Comparison of ENCODE assay signal across 20 mouse cellular contexts in the genomic region with DNA sequence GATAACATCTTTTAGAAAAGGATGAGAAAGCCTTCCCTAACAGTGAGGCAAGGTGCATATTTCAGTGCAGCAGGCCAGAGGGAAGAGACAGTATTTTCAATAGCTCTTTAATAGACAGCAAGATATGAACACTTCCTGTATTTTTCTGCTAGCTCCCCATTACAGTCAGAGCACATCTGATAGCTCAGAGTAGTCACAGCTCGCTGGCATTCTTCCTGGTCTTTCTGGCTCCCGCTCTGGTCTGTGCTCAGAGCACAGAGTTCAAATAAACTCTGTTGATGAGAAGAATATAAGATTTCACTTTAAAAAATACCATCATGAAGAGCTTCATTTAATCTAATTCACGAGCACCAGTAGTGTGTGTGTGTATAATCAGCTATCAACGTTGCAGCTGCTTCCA.
DNase-seq lines count a peak whose midpoint lies in the region; ATAC-seq and TF ChIP-seq lines count a peak whose summit lies in the region.
"Had no signal": no experiment of that assay in that cellular context is flagged by ENCODE, and none has a peak within 500 bp of the region (broad histone marks: within the 10 kb centered on the region; RNA-seq: fewer than 3 reads in every experiment).

No protein-coding gene starts in this region.

- peak; percentile 70; the same call in 1 of the 2 replicates for ATAC-seq in cerebellum, adult (ENCODE audit: insufficient number of reproducible peaks, low FRiP score, low TSS enrichment)
- no peak for ATAC-seq in forebrain, embryonic 15.5 days (replicated peaks)
- ATAC-seq in hindbrain, postnatal 0 days = no peak
- ATAC-seq: CD4-positive, CD25-positive, alpha-beta regulatory T cell, adult 4 months; intestine, embryonic 15.5 days had no signal

- peak overlapping the region; percentile 31; the same call in 1 of the 2 replicates for H3K27ac ChIP-seq in forebrain, embryonic 15.5 days (replicated peaks)
- no peak overlapping the region for H3K27ac ChIP-seq in forebrain, embryonic 10.5 days
- peak overlapping the region; percentile 15; the same call in 1 of the 2 replicates for H3K27ac ChIP-seq in hindbrain, postnatal 0 days
- no peak overlapping the region for H3K27ac ChIP-seq in hindbrain, embryonic 10.5 days
- H3K27ac ChIP-seq: embryonic facial prominence, embryonic 12.5 days; forebrain, embryonic 12.5 days; heart, embryonic 13.5 days; intestine, embryonic 15.5 days had no signal

- H3K36me3 ChIP-seq in forebrain, embryonic 15.5 days = no peaks in the 10 kb centered on the region
- H3K36me3 ChIP-seq in forebrain, embryonic 10.5 days (replicated peaks) = no peaks in the 10 kb centered on the region
- no peaks in the 10 kb centered on the region for H3K36me3 ChIP-seq in hindbrain, postnatal 0 days (ENCODE audit: insufficient read depth, low read length)
- no peaks in the 10 kb centered on the region for H3K36me3 ChIP-seq in hindbrain, embryonic 10.5 days
- H3K36me3 ChIP-seq: embryonic facial prominence, embryonic 12.5 days; forebrain, embryonic 12.5 days; G1E; heart, embryonic 13.5 days; intestine, embryonic 15.5 days had no signal

- H3K27me3 ChIP-seq in forebrain, embryonic 15.5 days = no peaks in the 10 kb centered on the region
- H3K27me3 ChIP-seq in forebrain, embryonic 10.5 days (ENCODE audit: poor library complexity, severe bottlenecking) = no peaks in the 10 kb centered on the region
- no peaks in the 10 kb centered on the region for H3K27me3 ChIP-seq in hindbrain, postnatal 0 days (ENCODE audit: insufficient read depth, low read length)
- no peaks in the 10 kb centered on the region for H3K27me3 ChIP-seq in hindbrain, embryonic 10.5 days (ENCODE audit: insufficient read depth, poor library complexity, severe bottlenecking)
- H3K27me3 ChIP-seq: embryonic facial prominence, embryonic 12.5 days; forebrain, embryonic 12.5 days; heart, embryonic 13.5 days; intestine, embryonic 15.5 days had no signal

- no peak overlapping the region for H3K9ac ChIP-seq in forebrain, embryonic 15.5 days (replicated peaks)
- H3K9ac ChIP-seq in hindbrain, postnatal 0 days (replicated peaks; ENCODE audit: low read length) = no peak overlapping the region
- H3K9ac ChIP-seq: embryonic facial prominence, embryonic 12.5 days; forebrain, embryonic 12.5 days; heart, embryonic 13.5 days; intestine, embryonic 15.5 days had no signal

- no peak for TF ChIP-seq CTCF in hindbrain, postnatal 0 days (IDR thresholded peaks at IDR 0.05; ENCODE audit: low read depth)

- no peak for DNase-seq in cerebellum, adult 11 months
- no peak for DNase-seq in forebrain, embryonic 10.5 days (ENCODE audit: extremely low spot score, low spot score)
- DNase-seq in hindbrain, postnatal 0 days (ENCODE audit: low spot score) = peak; percentile 36
- no peak for DNase-seq in hindbrain, embryonic 10.5 days (ENCODE audit: low spot score)
- DNase-seq in cerebellum, postnatal 25 days = peak; percentile 53 to 76
- DNase-seq in heart, postnatal 10 days = no peak
- DNase-seq: adrenal gland, adult 8-10 months; adrenal gland, postnatal 36 days; B cell, adult 2 months; gastrocnemius, postnatal 36 days; heart, postnatal 4 days; kidney, adult 18-20 months had no signal

- intact Hi-C loops in heart, postnatal 10 days (cut with DNase I) = no loop called here

- H3K4me1 ChIP-seq in forebrain, embryonic 15.5 days = no peaks in the 10 kb centered on the region
- H3K4me1 ChIP-seq in forebrain, embryonic 10.5 days = no peaks in the 10 kb centered on the region
- H3K4me1 ChIP-seq in hindbrain, postnatal 0 days (ENCODE audit: insufficient read depth, low read length) = no peaks in the 10 kb centered on the region; the same call in 1 of the 2 replicates
- no peaks in the 10 kb centered on the region for H3K4me1 ChIP-seq in hindbrain, embryonic 10.5 days (replicated peaks)
- H3K4me1 ChIP-seq: embryonic facial prominence, embryonic 12.5 days; forebrain, embryonic 12.5 days; heart, embryonic 13.5 days; intestine, embryonic 15.5 days had no signal

- H3K4me2 ChIP-seq in forebrain, embryonic 15.5 days (replicated peaks) = no peak overlapping the region
- H3K4me2 ChIP-seq in hindbrain, postnatal 0 days (ENCODE audit: low read depth, low read length) = no peak overlapping the region
- H3K4me2 ChIP-seq: embryonic facial prominence, embryonic 12.5 days; forebrain, embryonic 12.5 days; heart, embryonic 13.5 days; intestine, embryonic 15.5 days had no signal

- no peak overlapping the region for H3K4me3 ChIP-seq in forebrain, embryonic 15.5 days
- no peak overlapping the region for H3K4me3 ChIP-seq in forebrain, embryonic 10.5 days
- no peak overlapping the region for H3K4me3 ChIP-seq in hindbrain, postnatal 0 days (ENCODE audit: low read length)
- no peak overlapping the region for H3K4me3 ChIP-seq in hindbrain, embryonic 10.5 days
- H3K4me3 ChIP-seq: embryonic facial prominence, embryonic 12.5 days; forebrain, embryonic 12.5 days; heart, embryonic 13.5 days; intestine, embryonic 15.5 days had no signal

- no peaks in the 10 kb centered on the region for H3K9me3 ChIP-seq in forebrain, embryonic 15.5 days
- no peaks in the 10 kb centered on the region for H3K9me3 ChIP-seq in forebrain, embryonic 10.5 days
- no peaks in the 10 kb centered on the region for H3K9me3 ChIP-seq in hindbrain, postnatal 0 days (ENCODE audit: low read length)
- H3K9me3 ChIP-seq in hindbrain, embryonic 10.5 days = no peaks in the 10 kb centered on the region
- H3K9me3 ChIP-seq: embryonic facial prominence, embryonic 12.5 days; forebrain, embryonic 12.5 days; heart, embryonic 13.5 days; intestine, embryonic 15.5 days had no signal

- 72% methylated on average over 4 of the region's 4 CpGs for WGBS in forebrain, embryonic 15.5 days
- 82% methylated on average over 4 of the region's 4 CpGs for WGBS in forebrain, embryonic 10.5 days
- WGBS in hindbrain, postnatal 0 days = 56% methylated on average over 4 of the region's 4 CpGs
- 84% methylated on average over 4 of the region's 4 CpGs for WGBS in hindbrain, embryonic 10.5 days

Comparison
In these comparisons a context has a peak if more than half of its experiments do, and no peak if none do; other contexts are left out.
1. DNase-seq: peak in hindbrain, postnatal 0 days (single experiment) and cerebellum, postnatal 25 days (2 of 2); none in cerebellum, adult 11 months (single experiment), forebrain, embryonic 10.5 days (single experiment), hindbrain, embryonic 10.5 days (single experiment) and heart, postnatal 10 days (0 of 2).
2. H3K27ac ChIP-seq: peak in forebrain, embryonic 15.5 days (single experiment) and hindbrain, postnatal 0 days (single experiment); none in forebrain, embryonic 10.5 days (single experiment) and hindbrain, embryonic 10.5 days (single experiment).